Mouse (Mus musculus) cortical plate, adult 2 months (tissue): ENCODE data around the gene Zfp672. TPM values are rescaled to one million over a fixed set of nuclear protein-coding genes. Genes with fewer than 3 reads are reported as not detected.
"Not testable (repeated sequence)": the region's sequence is repeated elsewhere in the genome, so short reads cannot be mapped to it uniquely, and the experiment has no call there.

Source experiments
- H3K27ac ChIP-seq: fragments of 200-500 bp; 2 replicates; pipeline ENCODE4 v1.5.1; 2012; ENCODE audit warnings: low read length, control low read depth, inconsistent platforms; ENCODE audit not compliant: insufficient read depth
- H3K4me1 ChIP-seq: fragments of 200-500 bp; 2 replicates; pipeline ENCODE4 v1.6.1; 2011; ENCODE audit warnings: low read length; ENCODE audit not compliant: control insufficient read depth, insufficient read depth
- H3K4me3 ChIP-seq: fragments of 200-500 bp; 2 replicates; pipeline ENCODE4 v1.5.1; 2011; ENCODE audit warnings: mild to moderate bottlenecking, low read length, control low read depth; ENCODE audit not compliant: insufficient read depth
- CTCF ChIP-seq: fragments of 200-500 bp; IDR thresholded peaks from 2 replicates; pipeline ENCODE4 v1.5.1; 2011; ENCODE audit warnings: mild to moderate bottlenecking, control low read depth, low read length; ENCODE audit not compliant: insufficient read depth; ENCODE audit errors: extremely low read depth
- POLR2A ChIP-seq: fragments of 200-500 bp; IDR thresholded peaks from 2 replicates; pipeline ENCODE4 v1.6.1; 2011; ENCODE audit warnings: mild to moderate bottlenecking, low read length, control low read depth; ENCODE audit not compliant: insufficient read depth; ENCODE audit errors: extremely low read depth
- polyA plus RNA-seq: library from polyadenylated mRNA; depleted of rRNA; stranded (reverse); fragments of >200 nt; gene quantifications from 2 replicates; pipeline ENCODE4 v1.2.3, GENCODE M21; 2012

Zfp672 gene
- polyA plus RNA-seq, 1 experiment = 50.2 TPM

GRCm38 (mm10) chr11:58307411-58308080 lies 22.6 kb downstream of the Zfp672 start:
- Histone ChIP-seq H3K4me3 (peak overlapping the region; percentile 53), H3K4me1 (peaks cover 2% of the 10 kb centered on the region; the same call in 1 of the 2 replicates), H3K27ac (0 out of 2 replicates have a peak overlapping the region, but pooled peaks have one; percentile 9)
- 0 out of 2 replicates have a peak, but pooled peaks have one; percentile 2 for TF ChIP-seq CTCF
- TF ChIP-seq POLR2A = 0 out of 2 replicates have a peak, but pooled peaks have one; percentile 20

GRCm38 (mm10) chr11:58306860-58307308 lies 23.3 kb downstream of the Zfp672 start, which contains the start of gene Zfp692:
Gene Zfp692, plus strand, starts transcription at chr11:58307069.
- H3K4me1 ChIP-seq = peaks cover 2% of the 10 kb centered on the region; the same call in 1 of the 2 replicates
- peak within 1 kb of the TSS; percentile 53 for H3K4me3 ChIP-seq
- TF ChIP-seq CTCF (no peak), POLR2A (peak; percentile 84)
- H3K27ac ChIP-seq = peak within 1 kb of the TSS; percentile 9; the same call in 1 of the 2 replicates

GRCm38 (mm10) chr11:58305299-58305698 lies 24.8 kb downstream of the Zfp672 start:
- not testable (repeated sequence) for H3K27ac ChIP-seq, H3K4me3 ChIP-seq, H3K4me1 ChIP-seq

- Histone ChIP-seq H3K27ac (no peak overlapping the region), H3K4me1 (peaks cover 2% of the 10 kb centered on the region; the same call in 1 of the 2 replicates), H3K4me3 (no peak overlapping the region)
- TF ChIP-seq CTCF = no peak
- no peak for TF ChIP-seq POLR2A
These were observed 26.5 kb downstream of the Zfp672 start for GRCm38 (mm10) chr11:58303594-58303993.

GRCm38 (mm10) chr11:58302774-58303445 lies 27.2 kb downstream of the Zfp672 start:
- peaks cover 2% of the 10 kb centered on the region; the same call in 1 of the 2 replicates for H3K4me1 ChIP-seq
- H3K27ac ChIP-seq = no peak overlapping the region
- peak overlapping the region; percentile 47 for H3K4me3 ChIP-seq
- TF ChIP-seq CTCF (no peak), POLR2A (no peak)

- TF ChIP-seq CTCF = peak; percentile 53
- peak; percentile 43; the same call in 1 of the 2 replicates for TF ChIP-seq POLR2A
- peak overlapping the region; percentile 47 for H3K4me3 ChIP-seq
- peaks cover 2% of the 10 kb centered on the region; the same call in 1 of the 2 replicates for H3K4me1 ChIP-seq
- no peak overlapping the region for H3K27ac ChIP-seq
These were observed 28.0 kb downstream of the Zfp672 start for GRCm38 (mm10) chr11:58301837-58302754.

GRCm38 (mm10) chr11:58301057-58301456 lies 29.1 kb downstream of the Zfp672 start:
- no peaks in the 10 kb centered on the region for H3K4me1 ChIP-seq
- peak overlapping the region; percentile 47 for H3K4me3 ChIP-seq
- TF ChIP-seq POLR2A (no peak), CTCF (peak; percentile 72)
- no peak overlapping the region for H3K27ac ChIP-seq

GRCm38 (mm10) chr11:58297396-58297795 lies 32.7 kb downstream of the Zfp672 start:
- no peak for TF ChIP-seq CTCF
- TF ChIP-seq POLR2A = no peak
- no peak overlapping the region for H3K4me3 ChIP-seq

GRCm38 (mm10) chr11:58292791-58293190 lies 37.3 kb downstream of the Zfp672 start:
- TF ChIP-seq CTCF (no peak), POLR2A (no peak)
- Histone ChIP-seq H3K27ac (no peak overlapping the region), H3K4me1 (no peaks in the 10 kb centered on the region), H3K4me3 (no peak overlapping the region)

More at GRCm38 (mm10) chr11:58297396-58297795, 32.7 kb downstream of the Zfp672 start:
- Histone ChIP-seq H3K27ac (no peak overlapping the region), H3K4me1 (no peaks in the 10 kb centered on the region)
